31 mouse cellular contexts compared by ENCODE assay signal in genomic region chr13:107720874-107721574, GRCm38 (mm10).
DNase-seq lines count a peak whose midpoint lies in the region; ATAC-seq and TF ChIP-seq lines count a peak whose summit lies in the region.
"Had no signal": no experiment of that assay in that cellular context is flagged by ENCODE, and none has a peak within 500 bp of the region (broad histone marks: within the 10 kb centered on the region; RNA-seq: fewer than 3 reads in every experiment).

No protein-coding gene starts in this region.

- H3K27me3 ChIP-seq in intestine, embryonic 15.5 days (replicated peaks), result no peaks in the 10 kb centered on the region
- no peaks in the 10 kb centered on the region for H3K27me3 ChIP-seq in intestine, postnatal 0 days (replicated peaks; ENCODE audit: control insufficient read depth, insufficient read depth, low read length)
- no peaks in the 10 kb centered on the region for H3K27me3 ChIP-seq in lung, embryonic 16.5 days (ENCODE audit: control insufficient read depth, insufficient read depth, low read depth, low read length)
- H3K27me3 ChIP-seq in intestine, embryonic 16.5 days (replicated peaks; ENCODE audit: control insufficient read depth, insufficient read depth, low read length), result no peaks in the 10 kb centered on the region
- H3K27me3 ChIP-seq: embryonic facial prominence, embryonic 15.5 days; forebrain, embryonic 12.5 days; kidney, embryonic 15.5 days; limb, embryonic 12.5 days; liver, embryonic 15.5 days; midbrain, embryonic 12.5 days; neural tube, embryonic 13.5 days had no signal

- no peak for DNase-seq in lung, postnatal 14 days
- peak; percentile 41 for DNase-seq in brain, adult 2 months (ENCODE audit: low read depth, low spot score)
- no peak for DNase-seq in adrenal gland, postnatal 4 days (ENCODE audit: low spot score in 2 of 2)
- DNase-seq in thymus, postnatal 10 days (ENCODE audit: low spot score in 2 of 2), result no peak
- DNase-seq: adrenal gland, postnatal 25 days; B cell, adult 2 months; cerebellum, adult 2 months; cerebellum, postnatal 14 days; gastrocnemius, postnatal 25 days; heart, adult 18-20 months; heart, postnatal 14 days; kidney, adult 11 months; kidney, postnatal 36 days; right cerebral cortex, postnatal 25 days; spleen, adult 18-20 months had no signal

- peak overlapping the region; percentile 32; the same call in 1 of the 2 replicates for H3K27ac ChIP-seq in intestine, embryonic 15.5 days
- H3K27ac ChIP-seq in intestine, postnatal 0 days (ENCODE audit: low read depth, low read length), result no peak overlapping the region
- peak overlapping the region; percentile 14; the same call in 1 of the 2 replicates for H3K27ac ChIP-seq in lung, embryonic 16.5 days (ENCODE audit: low read length)
- peak overlapping the region; percentile 20; the same call in 1 of the 2 replicates for H3K27ac ChIP-seq in intestine, embryonic 16.5 days (ENCODE audit: low read length)
- H3K27ac ChIP-seq: embryonic facial prominence, embryonic 10.5 days; embryonic facial prominence, embryonic 15.5 days; forebrain, embryonic 12.5 days; hindbrain, embryonic 10.5 days; hindbrain, postnatal 0 days; kidney, embryonic 15.5 days; limb, embryonic 12.5 days; liver, embryonic 15.5 days; midbrain, embryonic 12.5 days; neural tube, embryonic 13.5 days had no signal

- 50% methylated on average over 8 of the region's 8 CpGs for WGBS in intestine, embryonic 15.5 days
- WGBS in intestine, postnatal 0 days, result 68% methylated on average over 8 of the region's 8 CpGs
- WGBS in lung, embryonic 16.5 days, result 50% methylated on average over 8 of the region's 8 CpGs
- 51% methylated on average over 8 of the region's 8 CpGs for WGBS in intestine, embryonic 16.5 days

- H3K4me1 ChIP-seq in intestine, embryonic 15.5 days (replicated peaks), result no peaks in the 10 kb centered on the region
- no peaks in the 10 kb centered on the region for H3K4me1 ChIP-seq in intestine, postnatal 0 days (replicated peaks; ENCODE audit: control insufficient read depth, insufficient read depth, low read length)
- peaks cover 2% of the 10 kb centered on the region; the same call in 1 of the 2 replicates for H3K4me1 ChIP-seq in lung, embryonic 16.5 days (replicated peaks; ENCODE audit: control insufficient read depth, insufficient read depth, low read length)
- no peaks in the 10 kb centered on the region for H3K4me1 ChIP-seq in intestine, embryonic 16.5 days (ENCODE audit: control insufficient read depth, insufficient read depth, low read length)
- H3K4me1 ChIP-seq: kidney, embryonic 15.5 days; limb, embryonic 12.5 days; liver, embryonic 15.5 days had no signal

- no peaks in the 10 kb centered on the region for H3K9me3 ChIP-seq in intestine, embryonic 15.5 days
- no peaks in the 10 kb centered on the region for H3K9me3 ChIP-seq in intestine, postnatal 0 days (ENCODE audit: control insufficient read depth)
- no peaks in the 10 kb centered on the region for H3K9me3 ChIP-seq in lung, embryonic 16.5 days (ENCODE audit: control insufficient read depth, low read length)
- no peaks in the 10 kb centered on the region for H3K9me3 ChIP-seq in intestine, embryonic 16.5 days (ENCODE audit: control insufficient read depth, low read length)
- H3K9me3 ChIP-seq: embryonic facial prominence, embryonic 10.5 days; embryonic facial prominence, embryonic 15.5 days; forebrain, embryonic 12.5 days; hindbrain, embryonic 10.5 days; kidney, embryonic 15.5 days; limb, embryonic 12.5 days; liver, embryonic 15.5 days; midbrain, embryonic 12.5 days; neural tube, embryonic 13.5 days had no signal

- 0 out of 2 replicates have a peak, but pooled peaks have one; percentile 34 for ATAC-seq in intestine, embryonic 15.5 days
- ATAC-seq in intestine, postnatal 0 days, result no peak
- peak; percentile 71 for ATAC-seq in lung, embryonic 16.5 days (ENCODE audit: low read depth)
- ATAC-seq in intestine, embryonic 16.5 days, result peak; percentile 50
- ATAC-seq: hindbrain, postnatal 0 days had no signal

- no peak overlapping the region for H3K4me2 ChIP-seq in intestine, embryonic 15.5 days (replicated peaks)
- H3K4me2 ChIP-seq in intestine, postnatal 0 days (replicated peaks; ENCODE audit: low read depth), result no peak overlapping the region
- no peak overlapping the region for H3K4me2 ChIP-seq in lung, embryonic 16.5 days (ENCODE audit: low read depth, low read length)
- H3K4me2 ChIP-seq in intestine, embryonic 16.5 days (ENCODE audit: low read depth, low read length), result no peak overlapping the region
- H3K4me2 ChIP-seq: embryonic facial prominence, embryonic 15.5 days; forebrain, embryonic 12.5 days; kidney, embryonic 15.5 days; limb, embryonic 12.5 days; liver, embryonic 15.5 days; midbrain, embryonic 12.5 days; neural tube, embryonic 13.5 days had no signal

- H3K36me3 ChIP-seq in intestine, embryonic 15.5 days, result no peaks in the 10 kb centered on the region
- H3K36me3 ChIP-seq in intestine, postnatal 0 days (ENCODE audit: control insufficient read depth, insufficient read depth), result peaks cover 5% of the 10 kb centered on the region; the same call in 1 of the 2 replicates
- H3K36me3 ChIP-seq in lung, embryonic 16.5 days (ENCODE audit: control insufficient read depth, insufficient read depth, low read length), result peaks cover 3% of the 10 kb centered on the region; the same call in 1 of the 2 replicates
- H3K36me3 ChIP-seq in intestine, embryonic 16.5 days (ENCODE audit: control insufficient read depth, insufficient read depth, low read length), result no peaks in the 10 kb centered on the region
- H3K36me3 ChIP-seq: liver, embryonic 15.5 days had no signal

- H3K9ac ChIP-seq in intestine, embryonic 15.5 days, result no peak overlapping the region
- no peak overlapping the region for H3K9ac ChIP-seq in intestine, postnatal 0 days (ENCODE audit: low read depth, low read length)
- no peak overlapping the region for H3K9ac ChIP-seq in lung, embryonic 16.5 days (ENCODE audit: low read length)
- H3K9ac ChIP-seq in intestine, embryonic 16.5 days (ENCODE audit: low read depth, low read length), result no peak overlapping the region
- H3K9ac ChIP-seq: embryonic facial prominence, embryonic 15.5 days; forebrain, embryonic 12.5 days; kidney, embryonic 15.5 days; limb, embryonic 12.5 days; liver, embryonic 15.5 days; midbrain, embryonic 12.5 days; neural tube, embryonic 13.5 days had no signal

- TF ChIP-seq CTCF in intestine, postnatal 0 days (IDR thresholded peaks at IDR 0.05; ENCODE audit: low read depth), result no peak

- no peak overlapping the region for H3K4me3 ChIP-seq in intestine, embryonic 15.5 days (replicated peaks)
- no peak overlapping the region for H3K4me3 ChIP-seq in intestine, postnatal 0 days (ENCODE audit: low read depth, low read length)
- H3K4me3 ChIP-seq in lung, embryonic 16.5 days (ENCODE audit: low read length), result no peak overlapping the region
- H3K4me3 ChIP-seq in intestine, embryonic 16.5 days (ENCODE audit: low read length), result no peak overlapping the region
- H3K4me3 ChIP-seq: embryonic facial prominence, embryonic 10.5 days; embryonic facial prominence, embryonic 15.5 days; forebrain, embryonic 12.5 days; hindbrain, embryonic 10.5 days; kidney, embryonic 15.5 days; limb, embryonic 12.5 days; liver, embryonic 15.5 days; megakaryocyte, embryonic 14.5 days; midbrain, embryonic 12.5 days; myocyte; neural tube, embryonic 13.5 days had no signal
